Mouse (Mus musculus): ENCODE measurements at regions not wholly inside any gene's neighbourhood (a gene's known extent, or its start where the extent isn't known, plus 50 kb on each side); places are given as distances from the start of the nearest gene placed in this dataset.

GRCm38 (mm10) chr13:44293736-44294416 is 435.4 kb upstream of the Jarid2 start:
- TF ChIP-seq CTCF (IDR thresholded peaks at IDR 0.05; ENCODE audit: low read depth) (no peak), EP300 (IDR thresholded peaks at IDR 0.05; ENCODE audit: low read depth) (no peak)

All from heart, postnatal 0 days (tissue).